ENCODE assay signal across 9 mouse cellular contexts in genomic region chr13:73505686-73506467, GRCm38 (mm10). TPM values are rescaled to one million over a fixed set of nuclear protein-coding genes. Genes with fewer than 3 reads are reported as not detected.
A peak's percentile ranks its signal among the peaks of the same experiment; 100 is the strongest.
DNase-seq lines count a peak whose midpoint lies in the region; ATAC-seq and TF ChIP-seq lines count a peak whose summit lies in the region.
"Had no signal": no experiment of that assay in that cellular context is flagged by ENCODE, and none has a peak within 500 bp of the region (broad histone marks: within the 10 kb centered on the region; RNA-seq: fewer than 3 reads in every experiment).

No protein-coding gene starts in this region.

- DNase-seq in CH12.LX (ENCODE audit: extremely low read depth) = peak; percentile 77
- DNase-seq in brain, embryonic 18.5 days (ENCODE audit: low read depth, low spot score) = peak; percentile 28
- DNase-seq in forebrain, embryonic 11.5 days (ENCODE audit: low spot score) = peak; percentile 85
- DNase-seq in heart, postnatal 0 days (ENCODE audit: low spot score) = peak; percentile 65
- peak; percentile 73 to 92 for DNase-seq in kidney, postnatal 25 days
- peak; percentile 40 to 41 for DNase-seq in thymus, adult 18-20 months

- WGBS in forebrain, embryonic 11.5 days = 68% methylated on average over 7 of the region's 7 CpGs
- WGBS in heart, postnatal 0 days = 68% methylated on average over 7 of the region's 7 CpGs
- 71% methylated on average over 7 of the region's 7 CpGs for WGBS in liver, embryonic 15.5 days (ENCODE audit: insufficient replicate concordance)

- H3K27ac ChIP-seq in CH12.LX (ENCODE audit: insufficient read depth, low read depth) = no peak overlapping the region
- no peak overlapping the region for H3K27ac ChIP-seq in forebrain, embryonic 11.5 days (ENCODE audit: low read depth, low read length)
- no peak overlapping the region for H3K27ac ChIP-seq in heart, postnatal 0 days (ENCODE audit: low read depth)
- no peak overlapping the region for H3K27ac ChIP-seq in liver, embryonic 15.5 days (replicated peaks)

- TF ChIP-seq POLR2A in CH12.LX (IDR thresholded peaks at IDR 0.05; ENCODE audit: low read depth, low read length) = no peak

- no peaks in the 10 kb centered on the region for H3K27me3 ChIP-seq in CH12.LX (replicated peaks)
- H3K27me3 ChIP-seq in forebrain, embryonic 11.5 days (ENCODE audit: control insufficient read depth, insufficient read depth, low read length) = no peaks in the 10 kb centered on the region
- no peaks in the 10 kb centered on the region for H3K27me3 ChIP-seq in heart, postnatal 0 days (ENCODE audit: control insufficient read depth, insufficient read depth, low read length)
- H3K27me3 ChIP-seq in liver, embryonic 15.5 days = no peaks in the 10 kb centered on the region

- peaks cover 0 to 3% of the 10 kb centered on the region in 2 experiments; a peak in 1 of 4 replicates for H3K4me1 ChIP-seq in CH12.LX (ENCODE audit: control insufficient read depth in 1 of 2, insufficient read depth in 2 of 2)
- no peaks in the 10 kb centered on the region for H3K4me1 ChIP-seq in forebrain, embryonic 11.5 days (replicated peaks; ENCODE audit: control insufficient read depth, insufficient read depth, low read length)
- no peaks in the 10 kb centered on the region for H3K4me1 ChIP-seq in heart, postnatal 0 days (ENCODE audit: control insufficient read depth, insufficient read depth)
- peaks cover 22% of the 10 kb centered on the region for H3K4me1 ChIP-seq in liver, embryonic 15.5 days (replicated peaks)

- peaks cover 18 to 77% of the 10 kb centered on the region in 2 experiments for H3K36me3 ChIP-seq in CH12.LX (replicated peaks in 1 of 2; ENCODE audit: control insufficient read depth in 1 of 2, insufficient read depth in 1 of 2, low read length in 1 of 2)
- H3K36me3 ChIP-seq in forebrain, embryonic 11.5 days (ENCODE audit: control insufficient read depth, insufficient read depth, low read length) = no peaks in the 10 kb centered on the region; the same call in 1 of the 2 replicates
- peaks cover 1% of the 10 kb centered on the region; the same call in 1 of the 2 replicates for H3K36me3 ChIP-seq in heart, postnatal 0 days (replicated peaks; ENCODE audit: control insufficient read depth, insufficient read depth, low read length)
- peaks cover 98% of the 10 kb centered on the region for H3K36me3 ChIP-seq in liver, embryonic 15.5 days (replicated peaks)

- ATAC-seq in forebrain, embryonic 11.5 days (replicated peaks; ENCODE audit: low FRiP score) = no peak
- peak; percentile 84 for ATAC-seq in heart, postnatal 0 days (ENCODE audit: insufficient read depth, low read depth)
- ATAC-seq in liver, embryonic 15.5 days (ENCODE audit: insufficient read depth) = peak; percentile 61
- ATAC-seq in neutrophil, adult 5-6 weeks (ENCODE audit: extremely low read depth, insufficient number of reproducible peaks, low FRiP score, poor library complexity, severe bottlenecking) = peak; percentile 69

- H3K9ac ChIP-seq in CH12.LX (ENCODE audit: insufficient read depth, low read depth) = no peak overlapping the region
- H3K9ac ChIP-seq in forebrain, embryonic 11.5 days (ENCODE audit: low read length) = no peak overlapping the region
- no peak overlapping the region for H3K9ac ChIP-seq in heart, postnatal 0 days (replicated peaks; ENCODE audit: low read depth, low read length)
- H3K9ac ChIP-seq in liver, embryonic 15.5 days = no peak overlapping the region

- in situ Hi-C loops in CH12.LX (cut with MboI; ENCODE audit: low pct_ligation_motif_present, low pct_unique_long_range_greater_than_20kb, low sequenced_read_pairs) = loop anchor here (5.0 kb wide), 1 partner anchor 74 kb away; no protein-coding TSS in a partner anchor

- TF ChIP-seq CTCF in CH12.LX (conservative IDR thresholded peaks at IDR 0.05 in 1 of 2, IDR thresholded peaks at IDR 0.05 in 1 of 2; ENCODE audit: low read depth in 2 of 2, low read length in 2 of 2) = peak; percentile 74 to 97
- peak; percentile 94 for TF ChIP-seq CTCF in heart, postnatal 0 days (IDR thresholded peaks at IDR 0.05; ENCODE audit: low read depth)

- no peaks in the 10 kb centered on the region for H3K79me2 ChIP-seq in CH12.LX (replicated peaks; ENCODE audit: control insufficient read depth, extremely low read depth, insufficient read depth, poor library complexity, severe bottlenecking)

- no peak overlapping the region for H3K4me3 ChIP-seq in CH12.LX (replicated peaks in 1 of 3; ENCODE audit: low read depth in 2 of 3, low read length in 2 of 3, poor library complexity in 1 of 3)
- no peak overlapping the region for H3K4me3 ChIP-seq in forebrain, embryonic 11.5 days (ENCODE audit: low read depth, low read length)
- H3K4me3 ChIP-seq in heart, postnatal 0 days (ENCODE audit: low read depth, low read length) = no peak overlapping the region
- no peak overlapping the region for H3K4me3 ChIP-seq in liver, embryonic 15.5 days (replicated peaks)
- H3K4me3 ChIP-seq: erythroblast, embryonic 14.5 days had no signal

- no peak overlapping the region for H3K4me2 ChIP-seq in CH12.LX (ENCODE audit: insufficient read depth, low read depth, poor library complexity, severe bottlenecking)
- no peak overlapping the region for H3K4me2 ChIP-seq in forebrain, embryonic 11.5 days (ENCODE audit: low read depth, low read length, severe bottlenecking)
- H3K4me2 ChIP-seq in heart, postnatal 0 days (ENCODE audit: low read depth, low read length) = no peak overlapping the region
- H3K4me2 ChIP-seq in liver, embryonic 15.5 days = no peak overlapping the region

- no peaks in the 10 kb centered on the region for H3K9me3 ChIP-seq in CH12.LX (replicated peaks; ENCODE audit: low read length)
- H3K9me3 ChIP-seq in forebrain, embryonic 11.5 days (ENCODE audit: control insufficient read depth, low read length) = no peaks in the 10 kb centered on the region
- H3K9me3 ChIP-seq in heart, postnatal 0 days (replicated peaks; ENCODE audit: control insufficient read depth, low read length) = no peaks in the 10 kb centered on the region
- H3K9me3 ChIP-seq in liver, embryonic 15.5 days (replicated peaks) = no peaks in the 10 kb centered on the region

- peak; percentile 82 for TF ChIP-seq RAD21 in CH12.LX (IDR thresholded peaks at IDR 0.05; ENCODE audit: low read depth, low read length)

- dilution Hi-C loops in CH12.LX (cut with MboI; ENCODE audit: extremely low pct_ligation_motif_present, extremely low pct_unique_long_range_greater_than_20kb, low sequenced_read_pairs) = no loop called here

- no peak for TF ChIP-seq EP300 in CH12.LX (IDR thresholded peaks at IDR 0.05; ENCODE audit: low read length)
- no peak for TF ChIP-seq EP300 in heart, postnatal 0 days (IDR thresholded peaks at IDR 0.05; ENCODE audit: low read depth)

TF ChIP-seq in CH12.LX, 34 proteins besides CTCF, POLR2A, EP300 and RAD21:
- peak; percentile 19; the same call in 1 of the 2 replicates for TF ChIP-seq ZC3H11A (IDR thresholded peaks at IDR 0.05; ENCODE audit: low read depth, low read length)
- no peak for TF ChIP-seq CHD1 (IDR thresholded peaks at IDR 0.05; ENCODE audit: low read depth, low read length)
- peak; percentile 93 for TF ChIP-seq SMC3 (IDR thresholded peaks at IDR 0.05; ENCODE audit: low read depth, low read length)
- TF ChIP-seq NELFE (IDR thresholded peaks at IDR 0.05; ENCODE audit: low read depth, low read length) = peak; percentile 30; the same call in 1 of the 2 replicates
TF ChIP-seq in CH12.LX: peak in this region for 3.

RNA-seq across cellular contexts. Expression of gene Slc6a3, which starts 30.7 kb away (rescaled TPM):
- total RNA-seq in CH12.LX (2012; rRNA removed) = not detected in 2 replicates
- total RNA-seq in CH12.LX (2014; rRNA removed) = not detected in 2 replicates
- polyA plus RNA-seq in CH12.LX (2012; ENCODE audit: insufficient read length, low read depth) = not detected in 2 replicates
- 0.08 and 0.75 TPM in 2 replicates for polyA plus RNA-seq in forebrain, embryonic 11.5 days (2014; fragmentation: Nextera tagmentation; extraction: Ambion mirVana)
- not detected in 2 replicates for total RNA-seq in heart, postnatal 0 days (2014; rRNA removed; ENCODE audit: low replicate concordance)
- not detected in 2 replicates for polyA plus RNA-seq in heart, postnatal 0 days (2015; fragmentation: Nextera tagmentation; extraction: Ambion mirVana)
- 0.70 and 0.75 TPM in 2 replicates for polyA plus RNA-seq in liver, embryonic 15.5 days (2015; fragmentation: Nextera tagmentation; extraction: Ambion mirVana)
- not detected in 2 replicates for total RNA-seq in neutrophil, adult 5-6 weeks (2017)
- polyA plus RNA-seq: erythroblast, embryonic 14.5 days had no signal

RNA-seq across cellular contexts. Expression of gene Lpcat1, which starts 38.9 kb away (rescaled TPM):
- total RNA-seq in CH12.LX (2012; rRNA removed) = 22.6 and 24.4 TPM in 2 replicates
- total RNA-seq in CH12.LX (2014; rRNA removed) = 36.2 and 40.4 TPM in 2 replicates
- 33.2 and 36.9 TPM in 2 replicates for polyA plus RNA-seq in CH12.LX (2012; ENCODE audit: insufficient read length, low read depth)
- 64.3 and 68.0 TPM in 2 replicates for polyA plus RNA-seq in forebrain, embryonic 11.5 days (2014; fragmentation: Nextera tagmentation; extraction: Ambion mirVana)
- total RNA-seq in heart, postnatal 0 days (2014; rRNA removed; ENCODE audit: low replicate concordance) = 22.2 and 36.3 TPM in 2 replicates
- 7.7 and 7.8 TPM in 2 replicates for polyA plus RNA-seq in heart, postnatal 0 days (2015; fragmentation: Nextera tagmentation; extraction: Ambion mirVana)
- polyA plus RNA-seq in liver, embryonic 15.5 days (2015; fragmentation: Nextera tagmentation; extraction: Ambion mirVana) = 73.8 and 78.2 TPM in 2 replicates
- 55.7 and 62.5 TPM in 2 replicates for total RNA-seq in neutrophil, adult 5-6 weeks (2017)

Comparison
In these comparisons a context has a peak if more than half of its experiments do, and no peak if none do; other contexts are left out.
1. DNase-seq: peak in every context shown above with its lines; median percentile 85 in forebrain, embryonic 11.5 days; 82 in kidney, postnatal 25 days; 77 in CH12.LX; 65 in heart, postnatal 0 days; 40 in thymus, adult 18-20 months; 28 in brain, embryonic 18.5 days.